Mouse (Mus musculus): ENCODE measurements around the gene Ano10.
"Not testable (repeated sequence)": the region's sequence is repeated elsewhere in the genome, so short reads cannot be mapped to it uniquely, and the experiment has no call there.

Ano10 gene

GRCm38 (mm10) chr9:122172612-122173186 is 121.5 kb downstream of the Ano10 start:
- DNase-seq (ENCODE audit: extremely low read depth, low read depth, low spot score): no peak

GRCm38 (mm10) chr9:122169901-122170300 is 124.3 kb downstream of the Ano10 start:
- DNase-seq (ENCODE audit: extremely low read depth, low read depth, low spot score): no peak

- DNase-seq (ENCODE audit: extremely low read depth, low read depth, low spot score): not testable (repeated sequence)
These were observed 126.5 kb downstream of the Ano10 start for GRCm38 (mm10) chr9:122167719-122168118.

- no peak for DNase-seq (ENCODE audit: extremely low read depth, low read depth, low spot score)
These were observed 129.7 kb downstream of the Ano10 start for GRCm38 (mm10) chr9:122164535-122164934.

- DNase-seq (ENCODE audit: extremely low read depth, low read depth, low spot score): no peak
These were observed 137.2 kb downstream of the Ano10 start for GRCm38 (mm10) chr9:122157079-122157441.

GRCm38 (mm10) chr9:122156389-122157078 is 137.7 kb downstream of the Ano10 start:
- no peak for DNase-seq (ENCODE audit: extremely low read depth, low read depth, low spot score)

- DNase-seq (ENCODE audit: extremely low read depth, low read depth, low spot score): no peak
These were observed 139.0 kb downstream of the Ano10 start for GRCm38 (mm10) chr9:122155193-122155592.

GRCm38 (mm10) chr9:122153436-122153835 is 140.8 kb downstream of the Ano10 start:
- DNase-seq (ENCODE audit: extremely low read depth, low read depth, low spot score): no peak

GRCm38 (mm10) chr9:122152501-122152900 is 141.7 kb downstream of the Ano10 start:
- no peak for DNase-seq (ENCODE audit: extremely low read depth, low read depth, low spot score)

- peak; percentile 61 for DNase-seq (ENCODE audit: extremely low read depth, low read depth, low spot score)
These were observed 142.2 kb downstream of the Ano10 start for GRCm38 (mm10) chr9:122152063-122152462.

GRCm38 (mm10) chr9:122149997-122150826 is 144.0 kb downstream of the Ano10 start:
- peak; percentile 51 for DNase-seq (ENCODE audit: extremely low read depth, low read depth, low spot score)

- no peak for DNase-seq (ENCODE audit: extremely low read depth, low read depth, low spot score)
These were observed 145.9 kb downstream of the Ano10 start for GRCm38 (mm10) chr9:122148356-122148755.

- no peak for DNase-seq (ENCODE audit: extremely low read depth, low read depth, low spot score)
These were observed 147.9 kb downstream of the Ano10 start for GRCm38 (mm10) chr9:122146124-122146870.

GRCm38 (mm10) chr9:122145677-122146076 is 148.5 kb downstream of the Ano10 start:
- no peak for DNase-seq (ENCODE audit: extremely low read depth, low read depth, low spot score)

GRCm38 (mm10) chr9:122144776-122145175 is 149.4 kb downstream of the Ano10 start:
- no peak for DNase-seq (ENCODE audit: extremely low read depth, low read depth, low spot score)

- DNase-seq (ENCODE audit: extremely low read depth, low read depth, low spot score): no peak
These were observed 151.0 kb downstream of the Ano10 start for GRCm38 (mm10) chr9:122143219-122143618.

- no peak for DNase-seq (ENCODE audit: extremely low read depth, low read depth, low spot score)
These were observed 155.0 kb downstream of the Ano10 start for GRCm38 (mm10) chr9:122139236-122139635.

GRCm38 (mm10) chr9:122138371-122139029 is 155.7 kb downstream of the Ano10 start:
- peak; percentile 51 for DNase-seq (ENCODE audit: extremely low read depth, low read depth, low spot score)

GRCm38 (mm10) chr9:122137960-122138359 is 156.3 kb downstream of the Ano10 start:
- no peak for DNase-seq (ENCODE audit: extremely low read depth, low read depth, low spot score)

GRCm38 (mm10) chr9:122135885-122136170 is 158.4 kb downstream of the Ano10 start:
- DNase-seq (ENCODE audit: extremely low read depth, low read depth, low spot score): no peak
